Mouse (Mus musculus) MEL (cell line): ENCODE results near the gene Sag. TPM values are rescaled to one million over a fixed set of nuclear protein-coding genes. Genes with fewer than 3 reads are reported as not detected.

ENCODE experiments used
- DNase-seq: peaks from one replicate; pipeline ENCODE4 v3.0.0; 2011; ENCODE audit warnings: low read depth, low spot score
- H3K27ac ChIP-seq: 2 replicates; pipeline ENCODE4 v1.5.1; 2012; ENCODE audit warnings: low read depth, mild to moderate bottlenecking, control low read depth, low read length, moderate library complexity; ENCODE audit not compliant: control insufficient read depth
- H3K27me3 ChIP-seq, 2 experiments: fragments of 150-350 bp in 1 of 2; sonication (generic) in 1 of 2; 2 replicates each; pipeline ENCODE4 v1.6.1; 2012; ENCODE audit warnings: low read length in 2 of 2, mild to moderate bottlenecking in 2 of 2, improper control_type of control experiment in 1 of 2, moderate library complexity in 1 of 2; ENCODE audit not compliant: insufficient read depth in 2 of 2, control insufficient read depth in 1 of 2
- H3K36me3 ChIP-seq, 2 experiments: 2 replicates each; pipeline ENCODE4 v1.6.1; 2012 to 2014; ENCODE audit warnings: low read length in 2 of 2, improper control_type of control experiment in 1 of 2, inconsistent platforms in 1 of 2, mild to moderate bottlenecking in 1 of 2; ENCODE audit not compliant: insufficient read depth in 2 of 2, control insufficient read depth in 1 of 2
- H3K4me1 ChIP-seq, 2 experiments: fragments of 150-350 bp in 1 of 2; sonication (generic) in 1 of 2; 2 replicates each; pipeline ENCODE4 v1.6.1; 2012; ENCODE audit warnings: low read length in 2 of 2, improper control_type of control experiment in 1 of 2, mild to moderate bottlenecking in 1 of 2; ENCODE audit not compliant: insufficient read depth in 2 of 2, control insufficient read depth in 1 of 2
- H3K4me3 ChIP-seq, 2 experiments: fragments of 150-350 bp in 1 of 2; sonication (generic) in 1 of 2; 2 replicates each; pipeline ENCODE4 v1.5.1; 2012; ENCODE audit warnings: low read depth in 2 of 2, low read length in 2 of 2, mild to moderate bottlenecking in 2 of 2, moderate library complexity in 2 of 2, control low read depth in 1 of 2, improper control_type of control experiment in 1 of 2; ENCODE audit not compliant: control insufficient read depth in 1 of 2, insufficient read depth in 1 of 2
- H3K79me2 ChIP-seq: 2 replicates; pipeline ENCODE4 v1.6.1; 2012; ENCODE audit warnings: mild to moderate bottlenecking, low read length, moderate library complexity; ENCODE audit not compliant: control insufficient read depth, poor library complexity, insufficient read depth
- H3K9ac ChIP-seq: 2 replicates; pipeline ENCODE4 v1.6.1; 2012; ENCODE audit warnings: low read depth, mild to moderate bottlenecking, control low read depth, low read length, moderate library complexity; ENCODE audit not compliant: control insufficient read depth, poor library complexity, severe bottlenecking
- H3K9me3 ChIP-seq: fragments of 150-350 bp; sonication (generic); replicated peaks from 2 replicates; pipeline ENCODE4 v1.6.1; 2012; ENCODE audit warnings: mild to moderate bottlenecking, low read length, improper control_type of control experiment, moderate library complexity; ENCODE audit not compliant: insufficient read depth
- BHLHE40 ChIP-seq: IDR thresholded peaks from 2 replicates; pipeline ENCODE4 v1.6.1; 2012; ENCODE audit warnings: low read depth, mild to moderate bottlenecking, inconsistent platforms, low read length, improper control_type of control experiment, borderline replicate concordance
- E2F4 ChIP-seq: IDR thresholded peaks from 2 replicates; pipeline ENCODE4 v1.6.1; 2011; ENCODE audit warnings: low read depth, low read length, improper control_type of control experiment, borderline replicate concordance
- ELF1 ChIP-seq: IDR thresholded peaks from 2 replicates; pipeline ENCODE4 v1.6.1; 2014; ENCODE audit warnings: low read depth, mild to moderate bottlenecking, inconsistent platforms, low read length, improper control_type of control experiment, moderate library complexity
- HCFC1 ChIP-seq: IDR thresholded peaks from 2 replicates; pipeline ENCODE4 v1.6.1; 2012; ENCODE audit warnings: low read depth, mild to moderate bottlenecking, inconsistent platforms, low read length, improper control_type of control experiment, moderate library complexity
- JUND ChIP-seq: IDR thresholded peaks from 2 replicates; pipeline ENCODE4 v1.6.1; 2011; ENCODE audit warnings: low read depth, mild to moderate bottlenecking, improper control_type of control experiment, low read length
- MAZ ChIP-seq: IDR thresholded peaks from 2 replicates; pipeline ENCODE4 v1.6.1; 2012; ENCODE audit warnings: low read depth, mild to moderate bottlenecking, inconsistent platforms, low read length, improper control_type of control experiment
- MYC ChIP-seq: IDR thresholded peaks from 2 replicates; pipeline ENCODE4 v1.6.1; 2011; ENCODE audit warnings: low read depth, mild to moderate bottlenecking, low read length, improper control_type of control experiment, moderate library complexity
- POLR2AphosphoS5 ChIP-seq: IDR thresholded peaks from 2 replicates; pipeline ENCODE4 v1.6.1; 2012; ENCODE audit warnings: low read depth, borderline replicate concordance, mild to moderate bottlenecking, inconsistent platforms, low read length, moderate library complexity, mixed read lengths
- RCOR1 ChIP-seq: IDR thresholded peaks from 2 replicates; pipeline ENCODE4 v1.6.1; 2012; ENCODE audit warnings: low read depth, mild to moderate bottlenecking, inconsistent platforms, low read length, improper control_type of control experiment
- SMC3 ChIP-seq: IDR thresholded peaks from 2 replicates; pipeline ENCODE4 v1.6.1; 2011; ENCODE audit warnings: low read depth, low read length, improper control_type of control experiment
- TAL1 ChIP-seq: IDR thresholded peaks from 2 replicates; pipeline ENCODE4 v1.6.1; 2012; ENCODE audit warnings: mild to moderate bottlenecking, inconsistent platforms, low read length, moderate library complexity, mixed read lengths
- TBP ChIP-seq: IDR thresholded peaks from 2 replicates; pipeline ENCODE4 v1.8.0; 2011; ENCODE audit warnings: low read depth, low read length, improper control_type of control experiment
- TCF12 ChIP-seq: IDR thresholded peaks from 2 replicates; pipeline ENCODE4 v1.6.1; 2014; ENCODE audit warnings: low read depth, mild to moderate bottlenecking, inconsistent platforms, low read length, improper control_type of control experiment, moderate library complexity
- ZC3H11A ChIP-seq: IDR thresholded peaks from 2 replicates; pipeline ENCODE4 v1.6.1; 2012; ENCODE audit warnings: low read depth, mild to moderate bottlenecking, inconsistent platforms, low read length, improper control_type of control experiment
- ZKSCAN1 ChIP-seq: IDR thresholded peaks from 2 replicates; pipeline ENCODE4 v1.6.1; 2012; ENCODE audit warnings: low read depth, mild to moderate bottlenecking, inconsistent platforms, low read length, improper control_type of control experiment, moderate library complexity
- ZMIZ1 ChIP-seq: IDR thresholded peaks from 2 replicates; pipeline ENCODE4 v1.6.1; 2012; ENCODE audit warnings: low read depth, mild to moderate bottlenecking, inconsistent platforms, low read length, improper control_type of control experiment, moderate library complexity
- ZNF384 ChIP-seq: IDR thresholded peaks from 2 replicates; pipeline ENCODE4 v1.6.1; 2012; ENCODE audit warnings: low read depth, mild to moderate bottlenecking, inconsistent platforms, low read length, improper control_type of control experiment
- polyA plus RNA-seq, 2 experiments: library from polyadenylated mRNA; stranded (reverse) in 1 of 2; unstranded in 1 of 2; fragments of >175 nt in 1 of 2; fragments of >200 nt in 1 of 2; gene quantifications; 2 replicates each; pipeline versions ENCODE4 v1.2.1 to v1.2.4; 2012; ENCODE audit warnings: low replicate concordance in 2 of 2, low read depth in 1 of 2; ENCODE audit not compliant: insufficient read length in 2 of 2, insufficient read depth in 1 of 2, missing spikeins in 1 of 2
- total RNA-seq: library from RNA; depleted of rRNA; stranded (reverse); fragments of 300-350 nt; gene quantifications from 2 replicates; pipeline ENCODE4 v1.2.3, GENCODE M21; 2012

Gene Sag
- total and polyA plus RNA-seq, 3 experiments = 2.5 to 4.1 TPM; not detected in 1

DNA sequence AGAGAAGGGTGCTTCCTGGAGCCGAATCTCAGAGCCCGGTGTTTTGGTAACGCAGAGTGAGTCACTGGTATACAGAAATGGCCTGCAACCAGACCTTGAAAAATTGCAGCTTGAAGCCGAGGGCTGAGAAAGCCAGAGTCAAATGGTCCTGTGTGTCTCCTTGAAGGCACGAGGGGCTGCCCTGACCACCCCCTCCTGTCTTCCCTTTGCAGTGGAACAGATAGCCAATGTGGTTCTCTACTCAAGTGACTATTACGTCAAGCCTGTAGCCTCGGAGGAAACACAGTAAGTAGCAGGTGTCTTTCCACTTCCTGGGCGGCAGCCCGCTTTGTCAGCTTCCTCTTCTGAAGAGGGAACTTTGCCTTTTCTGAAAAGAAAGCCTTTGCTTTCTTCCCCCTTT lies 24.7 kb downstream of the Sag start (continued):
- TF ChIP-seq POLR2AphosphoS5 (no peak), TBP (0 out of 2 replicates have a peak, but pooled peaks have one; percentile 55), JUND (no peak), BHLHE40 (no peak), MYC (no peak; the same call in 1 of the 2 replicates), SMC3 (no peak), ZC3H11A (no peak), MAZ (no peak), ZKSCAN1 (no peak), ZMIZ1 (no peak), TCF12 (0 out of 2 replicates have a peak, but pooled peaks have one; percentile 12), TAL1 (no peak), HCFC1 (peak; percentile 44), ZNF384 (no peak), ELF1 (peak; percentile 74; the same call in 1 of the 2 replicates), E2F4 (no peak), RCOR1 (no peak)

DNA sequence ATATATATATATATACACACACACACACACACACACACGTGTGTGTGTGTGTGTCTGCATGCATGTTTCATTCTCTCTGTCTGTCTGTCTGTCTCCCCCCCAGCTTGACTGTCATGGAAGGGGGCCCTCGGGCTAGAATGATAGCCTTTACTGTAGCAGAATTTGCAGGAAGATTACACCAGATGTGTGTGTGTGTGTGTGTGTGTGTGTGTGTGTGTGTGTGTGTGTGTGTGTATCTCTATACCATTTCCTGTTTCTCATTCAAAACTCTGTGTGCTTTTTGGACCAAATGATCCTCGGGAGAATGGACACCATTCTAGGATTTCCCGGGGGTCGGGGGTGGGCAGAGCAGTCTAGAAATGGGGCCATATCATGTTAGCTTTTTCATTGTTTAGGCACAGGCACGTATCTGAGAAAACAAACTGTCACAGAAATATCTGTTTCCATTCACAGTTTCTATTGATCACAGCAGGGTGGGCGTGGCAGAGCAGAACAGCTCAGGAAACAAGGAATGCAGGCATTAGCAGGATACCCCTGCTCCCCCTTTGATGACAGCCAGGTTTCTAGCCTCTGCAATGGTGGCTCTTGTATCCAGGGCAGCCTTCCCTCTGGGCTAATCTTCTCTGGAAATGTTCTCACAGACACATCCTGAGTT lies 25.6 kb downstream of the Sag start:
- TF ChIP-seq HCFC1 = no peak
- Histone ChIP-seq H3K9ac (no peak overlapping the region), H3K4me3 (no peak overlapping the region), H3K4me1 (peaks cover 0 to 9% of the 10 kb centered on the region in 2 experiments; a peak in 3 of 4 replicates), H3K9me3 (no peaks in the 10 kb centered on the region), H3K36me3 (peaks cover 0 to 12% of the 10 kb centered on the region in 2 experiments; a peak in 2 of 4 replicates), H3K27ac (no peak overlapping the region), H3K27me3 (no peaks in the 10 kb centered on the region), H3K79me2 (no peaks in the 10 kb centered on the region; the same call in 1 of the 2 replicates)
- no peak for DNase-seq
